ENCODE assay signal across 9 mouse cellular contexts in genomic region chr6:89363107-89363451, GRCm38 (mm10). TPM values are rescaled to one million over a fixed set of nuclear protein-coding genes. Genes with fewer than 3 reads are reported as not detected.
DNase-seq lines count a peak whose midpoint lies in the region; ATAC-seq and TF ChIP-seq lines count a peak whose summit lies in the region.
"Had no signal": no experiment of that assay in that cellular context is flagged by ENCODE, and none has a peak within 500 bp of the region (broad histone marks: within the 10 kb centered on the region; RNA-seq: fewer than 3 reads in every experiment).

No protein-coding gene starts in this region.

- H3K4me1 ChIP-seq in heart, embryonic 10.5 days: peaks cover 35% of the 10 kb centered on the region
- H3K4me1 ChIP-seq in thymus, adult 2 months (replicated peaks; ENCODE audit: control insufficient read depth, insufficient read depth, low read length): peaks cover 19% of the 10 kb centered on the region
- H3K4me1 ChIP-seq in liver, embryonic 15.5 days (replicated peaks): peaks cover 36% of the 10 kb centered on the region

- H3K27ac ChIP-seq in heart, embryonic 10.5 days: peak overlapping the region; percentile 95; the same call in 1 of the 2 replicates
- no peak overlapping the region for H3K27ac ChIP-seq in thymus, adult 2 months (ENCODE audit: control insufficient read depth, insufficient read depth, low read length)
- H3K27ac ChIP-seq in liver, embryonic 15.5 days (replicated peaks): no peak overlapping the region

- H3K4me3 ChIP-seq in heart, embryonic 10.5 days: peak overlapping the region; percentile 84
- peak overlapping the region; percentile 27; the same call in 1 of the 2 replicates for H3K4me3 ChIP-seq in thymus, adult 2 months (ENCODE audit: control insufficient read depth, insufficient read depth, low read length)
- H3K4me3 ChIP-seq in liver, embryonic 15.5 days (replicated peaks): peak overlapping the region; percentile 67

- DNase-seq in heart, embryonic 10.5 days (ENCODE audit: low spot score): no peak
- no peak for DNase-seq in heart, postnatal 36 days
- no peak for DNase-seq in thymus, adult 2 months
- DNase-seq in thymus, postnatal 36 days: no peak
- DNase-seq in adrenal gland, postnatal 4 days (ENCODE audit: low spot score in 2 of 2): no peak
- DNase-seq in left cerebral cortex, adult 18-20 months (ENCODE audit: low spot score in 2 of 2): no peak
- no peak for DNase-seq in right cerebral cortex, adult 18-20 months
- DNase-seq: layer of hippocampus, adult 9-11 months had no signal

- H3K36me3 ChIP-seq in heart, embryonic 10.5 days: no peaks in the 10 kb centered on the region
- H3K36me3 ChIP-seq in thymus, adult 2 months (ENCODE audit: control insufficient read depth, insufficient read depth, low read length): no peaks in the 10 kb centered on the region
- H3K36me3 ChIP-seq in liver, embryonic 15.5 days (replicated peaks): no peaks in the 10 kb centered on the region

- peaks cover 17% of the 10 kb centered on the region for H3K27me3 ChIP-seq in heart, embryonic 10.5 days (ENCODE audit: insufficient read depth, poor library complexity, severe bottlenecking)
- H3K27me3 ChIP-seq in thymus, adult 2 months (ENCODE audit: control insufficient read depth, insufficient read depth, low read length): no peaks in the 10 kb centered on the region; the same call in 1 of the 2 replicates
- peaks cover 45% of the 10 kb centered on the region for H3K27me3 ChIP-seq in liver, embryonic 15.5 days

- intact Hi-C loops in heart, postnatal 36 days (cut with DNase I): loop anchor here (1.0 to 5.0 kb wide), 6 partner anchors 89 to 436 kb away; partner anchors contain the start of gene Chchd6

- no peaks in the 10 kb centered on the region for H3K9me3 ChIP-seq in heart, embryonic 10.5 days
- no peaks in the 10 kb centered on the region for H3K9me3 ChIP-seq in liver, embryonic 15.5 days (replicated peaks)

- 5% methylated on average over 16 of the region's 16 CpGs for WGBS in heart, embryonic 10.5 days
- WGBS in thymus, adult 2 months: 40% methylated on average over 16 of the region's 16 CpGs
- 11% methylated on average over 16 of the region's 16 CpGs for WGBS in liver, embryonic 15.5 days (ENCODE audit: insufficient replicate concordance)

- TF ChIP-seq CTCF in thymus, adult 2 months (IDR thresholded peaks at IDR 0.05; ENCODE audit: borderline replicate concordance, control insufficient read depth, extremely low read depth, insufficient read depth, low read length, poor library complexity): no peak

- no peak overlapping the region; the same call in 1 of the 2 replicates for H3K9ac ChIP-seq in liver, embryonic 15.5 days

- ATAC-seq in liver, embryonic 15.5 days (ENCODE audit: insufficient read depth): no peak

- H3K4me2 ChIP-seq in liver, embryonic 15.5 days: peak overlapping the region; percentile 89

- TF ChIP-seq POLR2A in thymus, adult 2 months (IDR thresholded peaks at IDR 0.05; ENCODE audit: control insufficient read depth, extremely low read depth, insufficient read depth, low read length, poor library complexity): no peak

RNA-seq across cellular contexts. Expression of gene Plxna1, which starts 0.7 kb away (rescaled TPM):
- polyA plus RNA-seq in heart, embryonic 10.5 days (2016; fragmentation: Nextera tagmentation; extraction: Ambion mirVana): 11.3 and 14.3 TPM in 2 replicates
- total RNA-seq in heart, postnatal 36 days (2021): 10 to 100 TPM; 18.9 to 21.9 TPM
- polyA plus RNA-seq in thymus, adult 2 months (2012; rRNA removed): 49.1 and 51.5 TPM in 2 replicates
- 1.8 and 2.2 TPM in 2 replicates for polyA plus RNA-seq in liver, embryonic 15.5 days (2015; fragmentation: Nextera tagmentation; extraction: Ambion mirVana)
- 10 to 100 TPM; 67.4 to 77.6 TPM for total RNA-seq in adrenal gland, postnatal 4 days (2021)
- total RNA-seq in left cerebral cortex, adult 18-20 months (2021): 10 to 100 TPM; 56.4 to 66.9 TPM

Comparison
In these comparisons a context has a peak if more than half of its experiments do, and no peak if none do; other contexts are left out.
1. H3K4me3 ChIP-seq: peak in every context shown above with its lines; median percentile 84 in heart, embryonic 10.5 days; 67 in liver, embryonic 15.5 days; 27 in thymus, adult 2 months.